Mouse (Mus musculus): Measurements from ENCODE around the gene D630003M21Rik. TPM values are rescaled to one million over a fixed set of nuclear protein-coding genes. Genes with fewer than 3 reads are reported as not detected.
A peak's percentile ranks its signal among the peaks of the same experiment; 100 is the strongest.

Gene D630003M21Rik
- polyA plus RNA-seq, 1 experiment = 0.34 TPM

- H3K27ac ChIP-seq (ENCODE audit: insufficient read depth, low read length) = no peak overlapping the region
These were observed 29.7 kb downstream of the D630003M21Rik start for GRCm38 (mm10) chr2:158199281-158199680.

GRCm38 (mm10) chr2:158198861-158199260 is 30.2 kb downstream of the D630003M21Rik start:
- no peak overlapping the region for H3K9ac ChIP-seq (ENCODE audit: low read depth, poor library complexity, severe bottlenecking)
- no peaks in the 10 kb centered on the region for H3K9me3 ChIP-seq (replicated peaks; ENCODE audit: control insufficient read depth, insufficient read depth, low read length, poor library complexity, severe bottlenecking)
- no peaks in the 10 kb centered on the region for H3K36me3 ChIP-seq (ENCODE audit: control insufficient read depth, insufficient read depth, low read length, poor library complexity, severe bottlenecking)
- H3K4me1 ChIP-seq (ENCODE audit: control insufficient read depth, insufficient read depth, low read length) = no peaks in the 10 kb centered on the region
- no peak for TF ChIP-seq CTCF (IDR thresholded peaks at IDR 0.05; ENCODE audit: low read depth, low read length)
- no peak for TF ChIP-seq POLR2A (IDR thresholded peaks at IDR 0.05; ENCODE audit: insufficient read depth, low read length)
- TF ChIP-seq EP300 (IDR thresholded peaks at IDR 0.05; ENCODE audit: insufficient read depth, low read depth, low read length) = no peak
- no peak overlapping the region for H3K4me3 ChIP-seq (ENCODE audit: low read depth, low read length)
- no peak overlapping the region for H3K27ac ChIP-seq (ENCODE audit: insufficient read depth, low read length)
- H3K27me3 ChIP-seq (ENCODE audit: control insufficient read depth, insufficient read depth, low read length, poor library complexity, severe bottlenecking) = no peaks in the 10 kb centered on the region

More at GRCm38 (mm10) chr2:158199281-158199680, 29.7 kb downstream of the D630003M21Rik start:
- H3K9ac ChIP-seq (ENCODE audit: low read depth, poor library complexity, severe bottlenecking) = no peak overlapping the region
- TF ChIP-seq CTCF (IDR thresholded peaks at IDR 0.05; ENCODE audit: low read depth, low read length) = no peak
- H3K36me3 ChIP-seq (ENCODE audit: control insufficient read depth, insufficient read depth, low read length, poor library complexity, severe bottlenecking) = no peaks in the 10 kb centered on the region
- H3K4me3 ChIP-seq (ENCODE audit: low read depth, low read length) = no peak overlapping the region
- H3K9me3 ChIP-seq (replicated peaks; ENCODE audit: control insufficient read depth, insufficient read depth, low read length, poor library complexity, severe bottlenecking) = no peaks in the 10 kb centered on the region
- no peaks in the 10 kb centered on the region for H3K27me3 ChIP-seq (ENCODE audit: control insufficient read depth, insufficient read depth, low read length, poor library complexity, severe bottlenecking)
- no peaks in the 10 kb centered on the region for H3K4me1 ChIP-seq (ENCODE audit: control insufficient read depth, insufficient read depth, low read length)

GRCm38 (mm10) chr2:158197971-158198370 is 31.1 kb downstream of the D630003M21Rik start:
- Histone ChIP-seq H3K27me3 (ENCODE audit: control insufficient read depth, insufficient read depth, low read length, poor library complexity, severe bottlenecking) (no peaks in the 10 kb centered on the region), H3K9me3 (replicated peaks; ENCODE audit: control insufficient read depth, insufficient read depth, low read length, poor library complexity, severe bottlenecking) (no peaks in the 10 kb centered on the region), H3K27ac (ENCODE audit: insufficient read depth, low read length) (no peak overlapping the region), H3K36me3 (ENCODE audit: control insufficient read depth, insufficient read depth, low read length, poor library complexity, severe bottlenecking) (no peaks in the 10 kb centered on the region), H3K4me3 (ENCODE audit: low read depth, low read length) (no peak overlapping the region), H3K4me1 (ENCODE audit: control insufficient read depth, insufficient read depth, low read length) (no peaks in the 10 kb centered on the region), H3K9ac (ENCODE audit: low read depth, poor library complexity, severe bottlenecking) (no peak overlapping the region)
- no peak for TF ChIP-seq POLR2A (IDR thresholded peaks at IDR 0.05; ENCODE audit: insufficient read depth, low read length)
- no peak for TF ChIP-seq CTCF (IDR thresholded peaks at IDR 0.05; ENCODE audit: low read depth, low read length)
- TF ChIP-seq EP300 (IDR thresholded peaks at IDR 0.05; ENCODE audit: insufficient read depth, low read depth, low read length) = no peak

- H3K4me1 ChIP-seq (ENCODE audit: control insufficient read depth, insufficient read depth, low read length) = no peaks in the 10 kb centered on the region
- no peak overlapping the region for H3K4me3 ChIP-seq (ENCODE audit: low read depth, low read length)
- no peak overlapping the region for H3K9ac ChIP-seq (ENCODE audit: low read depth, poor library complexity, severe bottlenecking)
- no peaks in the 10 kb centered on the region for H3K9me3 ChIP-seq (replicated peaks; ENCODE audit: control insufficient read depth, insufficient read depth, low read length, poor library complexity, severe bottlenecking)
- TF ChIP-seq EP300 (IDR thresholded peaks at IDR 0.05; ENCODE audit: insufficient read depth, low read depth, low read length) (peak; percentile 42; the same call in 1 of the 2 replicates), POLR2A (IDR thresholded peaks at IDR 0.05; ENCODE audit: insufficient read depth, low read length) (no peak), CTCF (IDR thresholded peaks at IDR 0.05; ENCODE audit: low read depth, low read length) (peak; percentile 87)
- H3K27me3 ChIP-seq (ENCODE audit: control insufficient read depth, insufficient read depth, low read length, poor library complexity, severe bottlenecking) = no peaks in the 10 kb centered on the region
- no peaks in the 10 kb centered on the region for H3K36me3 ChIP-seq (ENCODE audit: control insufficient read depth, insufficient read depth, low read length, poor library complexity, severe bottlenecking)
- H3K27ac ChIP-seq (ENCODE audit: insufficient read depth, low read length) = no peak overlapping the region
These were observed 33.9 kb downstream of the D630003M21Rik start for GRCm38 (mm10) chr2:158194945-158195640.

GRCm38 (mm10) chr2:158193611-158194336 is 35.2 kb downstream of the D630003M21Rik start:
- Histone ChIP-seq H3K36me3 (ENCODE audit: control insufficient read depth, insufficient read depth, low read length, poor library complexity, severe bottlenecking) (no peaks in the 10 kb centered on the region), H3K27ac (ENCODE audit: insufficient read depth, low read length) (no peak overlapping the region), H3K9ac (ENCODE audit: low read depth, poor library complexity, severe bottlenecking) (no peak overlapping the region), H3K4me3 (ENCODE audit: low read depth, low read length) (no peak overlapping the region), H3K9me3 (replicated peaks; ENCODE audit: control insufficient read depth, insufficient read depth, low read length, poor library complexity, severe bottlenecking) (no peaks in the 10 kb centered on the region), H3K4me1 (ENCODE audit: control insufficient read depth, insufficient read depth, low read length) (no peaks in the 10 kb centered on the region), H3K27me3 (ENCODE audit: control insufficient read depth, insufficient read depth, low read length, poor library complexity, severe bottlenecking) (no peaks in the 10 kb centered on the region)
- TF ChIP-seq CTCF (IDR thresholded peaks at IDR 0.05; ENCODE audit: low read depth, low read length) = no peak
- TF ChIP-seq POLR2A (IDR thresholded peaks at IDR 0.05; ENCODE audit: insufficient read depth, low read length) = no peak
- no peak for TF ChIP-seq EP300 (IDR thresholded peaks at IDR 0.05; ENCODE audit: insufficient read depth, low read depth, low read length)

GRCm38 (mm10) chr2:158191098-158191497 is 37.9 kb downstream of the D630003M21Rik start:
- no peak overlapping the region for H3K9ac ChIP-seq (ENCODE audit: low read depth, poor library complexity, severe bottlenecking)
- H3K27ac ChIP-seq (ENCODE audit: insufficient read depth, low read length) = no peak overlapping the region
- H3K4me3 ChIP-seq (ENCODE audit: low read depth, low read length) = no peak overlapping the region
- TF ChIP-seq EP300 (IDR thresholded peaks at IDR 0.05; ENCODE audit: insufficient read depth, low read depth, low read length) = no peak
- TF ChIP-seq CTCF (IDR thresholded peaks at IDR 0.05; ENCODE audit: low read depth, low read length) = no peak
- TF ChIP-seq POLR2A (IDR thresholded peaks at IDR 0.05; ENCODE audit: insufficient read depth, low read length) = no peak
- H3K9me3 ChIP-seq (replicated peaks; ENCODE audit: control insufficient read depth, insufficient read depth, low read length, poor library complexity, severe bottlenecking) = no peaks in the 10 kb centered on the region
- no peaks in the 10 kb centered on the region for H3K4me1 ChIP-seq (ENCODE audit: control insufficient read depth, insufficient read depth, low read length)
- H3K36me3 ChIP-seq (ENCODE audit: control insufficient read depth, insufficient read depth, low read length, poor library complexity, severe bottlenecking) = no peaks in the 10 kb centered on the region
- no peaks in the 10 kb centered on the region for H3K27me3 ChIP-seq (ENCODE audit: control insufficient read depth, insufficient read depth, low read length, poor library complexity, severe bottlenecking)

Data from ES-Bruce4 (cell line).